Mouse (Mus musculus): ENCODE results near the gene Olfr545.

DNA sequence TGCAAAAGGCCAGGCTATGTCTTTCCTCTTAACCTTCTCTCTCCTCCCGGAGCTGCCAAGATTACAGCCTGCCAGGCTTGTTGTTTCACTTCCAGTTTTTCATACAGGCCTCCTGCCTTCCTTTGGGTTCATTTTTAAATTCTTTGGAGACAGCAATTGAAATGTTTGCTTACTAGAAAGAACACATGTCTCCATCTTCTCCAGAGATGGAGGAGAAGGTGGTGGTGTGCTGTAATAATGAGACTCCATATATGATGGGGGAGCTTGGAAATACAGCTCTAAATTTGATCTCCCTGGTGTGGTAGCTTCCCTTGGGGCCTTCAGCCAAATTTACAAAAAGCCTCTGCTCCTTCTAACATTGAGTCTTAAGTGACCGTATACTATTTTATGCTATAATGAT lies 41.2 kb upstream of the Olfr545 start, which contains the start of gene Olfr548-ps1:
- TF ChIP-seq POLR2A (IDR thresholded peaks at IDR 0.05; ENCODE audit: low read depth, low read length): no peak
- no peak for TF ChIP-seq CTCF (IDR thresholded peaks at IDR 0.05; ENCODE audit: extremely low read depth, insufficient read length, insufficient replicate concordance, low read depth, low read length)

All from small intestine, adult 2 months (tissue).